Mouse (Mus musculus) heart, embryonic 13.5 days (tissue): ENCODE results near the gene Pde10a. TPM values are rescaled to one million over a fixed set of nuclear protein-coding genes. Genes with fewer than 3 reads are reported as not detected.

Experiments used
- ATAC-seq: fragments of 200-750 bp; cut with Nextera tagmentation; 2 replicates; pipeline ENCODE4 v1.8.0; 2017; ENCODE audit warnings: moderate TSS enrichment; ENCODE audit not compliant: insufficient number of reproducible peaks, low FRiP score, low TSS enrichment; ENCODE audit errors: extremely low read depth
- H3K27ac ChIP-seq: fragments of 300-500 bp; sonication (generic); replicated peaks from 2 replicates; pipeline ENCODE4 v1.5.1; 2015; ENCODE audit warnings: moderate library complexity, mild to moderate bottlenecking, inconsistent platforms
- H3K27me3 ChIP-seq: fragments of 300-500 bp; sonication (generic); replicated peaks from 2 replicates; pipeline ENCODE4 v1.6.1; 2015; ENCODE audit warnings: mild to moderate bottlenecking, inconsistent platforms
- H3K36me3 ChIP-seq: fragments of 300-500 bp; sonication (generic); 2 replicates; pipeline ENCODE4 v1.6.1; 2015; ENCODE audit warnings: mild to moderate bottlenecking, inconsistent platforms
- H3K4me1 ChIP-seq: fragments of 300-500 bp; sonication (generic); 2 replicates; pipeline ENCODE4 v1.6.1; 2015; ENCODE audit warnings: inconsistent platforms
- H3K4me2 ChIP-seq: fragments of 300-500 bp; sonication (generic); 2 replicates; pipeline ENCODE4 v1.6.1; 2015; ENCODE audit warnings: inconsistent platforms, mild to moderate bottlenecking, moderate library complexity
- H3K4me3 ChIP-seq: fragments of 300-500 bp; sonication (generic); 2 replicates; pipeline ENCODE4 v1.5.1; 2015; ENCODE audit warnings: moderate library complexity, mild to moderate bottlenecking, inconsistent platforms
- H3K9ac ChIP-seq: fragments of 300-500 bp; sonication (generic); 2 replicates; pipeline ENCODE4 v1.6.1; 2015; ENCODE audit warnings: inconsistent platforms, mild to moderate bottlenecking, moderate library complexity
- H3K9me3 ChIP-seq: fragments of 300-500 bp; sonication (generic); 2 replicates; pipeline ENCODE4 v1.6.1; 2016; ENCODE audit warnings: inconsistent platforms
- WGBS: fragments of 180-500 bp; shearing (Covaris S2); methylation state at CpG from one replicate; pipeline ENCODE4 v1.1.7; 2015; ENCODE audit warnings: mixed read lengths; 5-methylcytosine and 5-hydroxymethylcytosine counted together
- polyA plus RNA-seq: library from polyadenylated mRNA; unstranded; fragments of >200 nt; fragmentation: Nextera tagmentation; extraction: Ambion mirVana; gene quantifications from 2 replicates; pipeline ENCODE4 v1.2.1, GENCODE M21; 2015

Pde10a gene
- polyA plus RNA-seq, 1 experiment from 2014 or later, result 1.1 TPM

GRCm38 (mm10) chr17:8936603-8937002 is 411.4 kb downstream of the Pde10a start:
- no peak overlapping the region for H3K4me2 ChIP-seq
- H3K4me1 ChIP-seq, result 0 out of 2 replicates have a peak, but pooled peaks cover 4% of the 10 kb centered on the region
- H3K4me3 ChIP-seq, result no peak overlapping the region
- H3K36me3 ChIP-seq, result no peaks in the 10 kb centered on the region
- WGBS, result 0% methylated on average over 4 of the region's 4 CpGs
- H3K9ac ChIP-seq, result no peak overlapping the region
- no peak for ATAC-seq
- H3K27ac ChIP-seq, result no peak overlapping the region
- H3K9me3 ChIP-seq, result no peaks in the 10 kb centered on the region
- peaks cover 64% of the 10 kb centered on the region for H3K27me3 ChIP-seq

GRCm38 (mm10) chr17:8951588-8951987 is 426.4 kb downstream of the Pde10a start:
- Histone ChIP-seq H3K4me2 (no peak overlapping the region), H3K36me3 (peaks cover 6% of the 10 kb centered on the region; the same call in 1 of the 2 replicates), H3K4me1 (no peaks in the 10 kb centered on the region), H3K27ac (no peak overlapping the region), H3K27me3 (peaks cover 10% of the 10 kb centered on the region; the same call in 1 of the 2 replicates), H3K9me3 (no peaks in the 10 kb centered on the region), H3K9ac (no peak overlapping the region), H3K4me3 (no peak overlapping the region)
- no peak for ATAC-seq
- 47% methylated on average over 5 of the region's 5 CpGs for WGBS

- H3K4me3 ChIP-seq, result no peak overlapping the region
- no peaks in the 10 kb centered on the region for H3K9me3 ChIP-seq
- ATAC-seq, result no peak
- peaks cover 6% of the 10 kb centered on the region; the same call in 1 of the 2 replicates for H3K27me3 ChIP-seq
- H3K4me1 ChIP-seq, result peaks cover 9% of the 10 kb centered on the region; the same call in 1 of the 2 replicates
- no peak overlapping the region for H3K9ac ChIP-seq
- no peak overlapping the region for H3K4me2 ChIP-seq
- peaks cover 6% of the 10 kb centered on the region; the same call in 1 of the 2 replicates for H3K36me3 ChIP-seq
- 86% methylated on average over 8 of the region's 8 CpGs for WGBS
- no peak overlapping the region for H3K27ac ChIP-seq
Observed at GRCm38 (mm10) chr17:8952951-8953350, 427.8 kb downstream of the Pde10a start.

GRCm38 (mm10) chr17:8958125-8958524 is 433.0 kb downstream of the Pde10a start:
- Histone ChIP-seq H3K27me3 (peaks cover 6% of the 10 kb centered on the region; the same call in 1 of the 2 replicates), H3K4me1 (peaks cover 13% of the 10 kb centered on the region; the same call in 1 of the 2 replicates), H3K4me3 (no peak overlapping the region), H3K27ac (no peak overlapping the region), H3K4me2 (no peak overlapping the region), H3K9ac (no peak overlapping the region), H3K36me3 (no peaks in the 10 kb centered on the region), H3K9me3 (no peaks in the 10 kb centered on the region)
- 70% methylated on average over 6 of the region's 6 CpGs for WGBS
- ATAC-seq, result no peak

GRCm38 (mm10) chr17:8960386-8960785 is 435.2 kb downstream of the Pde10a start:
- Histone ChIP-seq H3K4me2 (no peak overlapping the region), H3K27ac (no peak overlapping the region), H3K36me3 (no peaks in the 10 kb centered on the region), H3K9ac (no peak overlapping the region), H3K27me3 (no peaks in the 10 kb centered on the region), H3K9me3 (no peaks in the 10 kb centered on the region), H3K4me1 (peaks cover 13% of the 10 kb centered on the region; the same call in 1 of the 2 replicates), H3K4me3 (no peak overlapping the region)
- WGBS, result 90% methylated on average over 4 of the region's 4 CpGs
- ATAC-seq, result no peak

GRCm38 (mm10) chr17:8961097-8961496 is 435.9 kb downstream of the Pde10a start:
- ATAC-seq, result no peak
- no peaks in the 10 kb centered on the region for H3K9me3 ChIP-seq
- no peak overlapping the region for H3K9ac ChIP-seq
- no peak overlapping the region for H3K4me3 ChIP-seq
- no peaks in the 10 kb centered on the region for H3K27me3 ChIP-seq
- H3K4me2 ChIP-seq, result no peak overlapping the region
- no peak overlapping the region for H3K27ac ChIP-seq
- 87% methylated on average over 5 of the region's 5 CpGs for WGBS
- H3K4me1 ChIP-seq, result peaks cover 13% of the 10 kb centered on the region; the same call in 1 of the 2 replicates
- H3K36me3 ChIP-seq, result no peaks in the 10 kb centered on the region

GRCm38 (mm10) chr17:8961644-8962043 is 436.5 kb downstream of the Pde10a start:
- ATAC-seq, result no peak
- 70% methylated on average over 14 of the region's 14 CpGs for WGBS
- Histone ChIP-seq H3K4me1 (peaks cover 13% of the 10 kb centered on the region; the same call in 1 of the 2 replicates), H3K9ac (no peak overlapping the region), H3K9me3 (no peaks in the 10 kb centered on the region), H3K27ac (no peak overlapping the region), H3K27me3 (no peaks in the 10 kb centered on the region), H3K4me2 (no peak overlapping the region), H3K4me3 (no peak overlapping the region), H3K36me3 (no peaks in the 10 kb centered on the region)

- Histone ChIP-seq H3K4me2 (no peak overlapping the region), H3K36me3 (no peaks in the 10 kb centered on the region), H3K9me3 (no peaks in the 10 kb centered on the region), H3K4me3 (no peak overlapping the region), H3K27me3 (no peaks in the 10 kb centered on the region; the same call in 1 of the 2 replicates), H3K4me1 (no peaks in the 10 kb centered on the region), H3K27ac (no peak overlapping the region), H3K9ac (no peak overlapping the region)
- ATAC-seq, result no peak
- WGBS, result 81% methylated on average over 6 of the region's 6 CpGs
Observed at GRCm38 (mm10) chr17:8965177-8965576, 440.0 kb downstream of the Pde10a start.

- no peaks in the 10 kb centered on the region for H3K9me3 ChIP-seq
- H3K27ac ChIP-seq, result no peak overlapping the region
- no peak overlapping the region for H3K4me3 ChIP-seq
- H3K36me3 ChIP-seq, result no peaks in the 10 kb centered on the region
- peaks cover 9% of the 10 kb centered on the region; the same call in 1 of the 2 replicates for H3K4me1 ChIP-seq
- peaks cover 2% of the 10 kb centered on the region; the same call in 1 of the 2 replicates for H3K27me3 ChIP-seq
- no peak for ATAC-seq
- no peak overlapping the region for H3K9ac ChIP-seq
- WGBS, result 40% methylated on average over 12 of the region's 12 CpGs
- no peak overlapping the region for H3K4me2 ChIP-seq
Observed at GRCm38 (mm10) chr17:8972152-8972854, 447.1 kb downstream of the Pde10a start.

- no peak overlapping the region for H3K4me2 ChIP-seq
- ATAC-seq, result no peak
- no peak overlapping the region for H3K9ac ChIP-seq
- no peak overlapping the region for H3K27ac ChIP-seq
- no peaks in the 10 kb centered on the region for H3K9me3 ChIP-seq
- WGBS, result 64% methylated on average over 5 of the region's 5 CpGs
- H3K36me3 ChIP-seq, result no peaks in the 10 kb centered on the region
- H3K4me1 ChIP-seq, result peaks cover 9% of the 10 kb centered on the region; the same call in 1 of the 2 replicates
- H3K4me3 ChIP-seq, result no peak overlapping the region
- H3K27me3 ChIP-seq, result 0 out of 2 replicates have a peak, but pooled peaks cover 2% of the 10 kb centered on the region
Observed at GRCm38 (mm10) chr17:8973331-8973730, 448.2 kb downstream of the Pde10a start.

- Histone ChIP-seq H3K36me3 (no peaks in the 10 kb centered on the region), H3K4me1 (peaks cover 9% of the 10 kb centered on the region; the same call in 1 of the 2 replicates), H3K9ac (no peak overlapping the region), H3K27me3 (0 out of 2 replicates have a peak, but pooled peaks cover 2% of the 10 kb centered on the region), H3K4me3 (no peak overlapping the region), H3K4me2 (no peak overlapping the region), H3K9me3 (no peaks in the 10 kb centered on the region), H3K27ac (no peak overlapping the region)
- WGBS, result 64% methylated on average over 7 of the region's 7 CpGs
- no peak for ATAC-seq
Observed at GRCm38 (mm10) chr17:8974423-8974822, 449.3 kb downstream of the Pde10a start.
